Mouse (Mus musculus): ENCODE measurements around the gene Vdac1. TPM values are rescaled to one million over a fixed set of nuclear protein-coding genes. Genes with fewer than 3 reads are reported as not detected.

Gene Vdac1
- total RNA-seq, 2 experiments from 2014 or later = 132 to 244 TPM

- no peak for ATAC-seq (replicated peaks; ENCODE audit: poor library complexity, severe bottlenecking)
Measured at GRCm38 (mm10) chr11:52405196-52405688, 44.6 kb downstream of the Vdac1 start.

GRCm38 (mm10) chr11:52409316-52409715 lies 48.7 kb downstream of the Vdac1 start:
- ATAC-seq (replicated peaks; ENCODE audit: poor library complexity, severe bottlenecking) = no peak

- no peak for ATAC-seq (replicated peaks; ENCODE audit: poor library complexity, severe bottlenecking)
Measured at GRCm38 (mm10) chr11:52418358-52418757, 57.7 kb downstream of the Vdac1 start.

GRCm38 (mm10) chr11:52419246-52419645 lies 58.6 kb downstream of the Vdac1 start:
- peak; percentile 40; the same call in 1 of the 2 replicates for ATAC-seq (replicated peaks; ENCODE audit: poor library complexity, severe bottlenecking)

- no peak for ATAC-seq (replicated peaks; ENCODE audit: poor library complexity, severe bottlenecking)
Measured at GRCm38 (mm10) chr11:52419861-52420260, 59.2 kb downstream of the Vdac1 start.

- no peak for ATAC-seq (replicated peaks; ENCODE audit: poor library complexity, severe bottlenecking)
Measured at GRCm38 (mm10) chr11:52420296-52421052, 59.8 kb downstream of the Vdac1 start.

- ATAC-seq (replicated peaks; ENCODE audit: poor library complexity, severe bottlenecking) = peak; percentile 53
Measured at GRCm38 (mm10) chr11:52421053-52421778, 60.6 kb downstream of the Vdac1 start.

- no peak for ATAC-seq (replicated peaks; ENCODE audit: poor library complexity, severe bottlenecking)
Measured at GRCm38 (mm10) chr11:52429440-52429839, 68.8 kb downstream of the Vdac1 start.

- no peak for ATAC-seq (replicated peaks; ENCODE audit: poor library complexity, severe bottlenecking)
Measured at GRCm38 (mm10) chr11:52431594-52431993, 70.9 kb downstream of the Vdac1 start.

- no peak for ATAC-seq (replicated peaks; ENCODE audit: poor library complexity, severe bottlenecking)
Measured at GRCm38 (mm10) chr11:52432148-52432547, 71.5 kb downstream of the Vdac1 start.

- no peak for ATAC-seq (replicated peaks; ENCODE audit: poor library complexity, severe bottlenecking)
Measured at GRCm38 (mm10) chr11:52433076-52433796, 72.6 kb downstream of the Vdac1 start.

GRCm38 (mm10) chr11:52433797-52434195 lies 73.1 kb downstream of the Vdac1 start:
- no peak for ATAC-seq (replicated peaks; ENCODE audit: poor library complexity, severe bottlenecking)

- ATAC-seq (replicated peaks; ENCODE audit: poor library complexity, severe bottlenecking) = no peak
Measured at GRCm38 (mm10) chr11:52435466-52435865, 74.8 kb downstream of the Vdac1 start.

- ATAC-seq (replicated peaks; ENCODE audit: poor library complexity, severe bottlenecking) = no peak
Measured at GRCm38 (mm10) chr11:52437123-52437522, 76.5 kb downstream of the Vdac1 start.

Other genes with a start within 250 kb of the Vdac1 start
- gene Olfr1373, start 215.3 kb upstream of the Vdac1 start, total RNA-seq (2014; fragmentation: Nextera tagmentation) = not detected in 2 replicates
- not detected in 2 replicates for gene Olfr1373, start 215.3 kb upstream of the Vdac1 start, total RNA-seq (2017)
- gene Olfr1371, start 146.9 kb upstream of the Vdac1 start, total RNA-seq (2014; fragmentation: Nextera tagmentation) = not detected in 2 replicates
- not detected in 2 replicates for gene Olfr1371, start 146.9 kb upstream of the Vdac1 start, total RNA-seq (2017)
- 180 and 196 TPM in 2 replicates for gene Skp1a, start 128.9 kb upstream of the Vdac1 start, total RNA-seq (2014; fragmentation: Nextera tagmentation)
- gene Skp1a, start 128.9 kb upstream of the Vdac1 start, total RNA-seq (2017) = 242 and 266 TPM in 2 replicates
- gene Tcf7, start 77.8 kb upstream of the Vdac1 start, total RNA-seq (2014; fragmentation: Nextera tagmentation) = 1.4 TPM in 1 of 2 replicates, not detected in the other
- 0.30 and 0.82 TPM in 2 replicates for gene Tcf7, start 77.8 kb upstream of the Vdac1 start, total RNA-seq (2017)
- gene 9530068E07Rik, start 35.6 kb downstream of the Vdac1 start, total RNA-seq (2014; fragmentation: Nextera tagmentation) = 90.0 and 106 TPM in 2 replicates
- 82.7 and 86.4 TPM in 2 replicates for gene 9530068E07Rik, start 35.6 kb downstream of the Vdac1 start, total RNA-seq (2017)